Mouse (Mus musculus) thymus, adult 2 months (tissue): ENCODE measurements around the gene Gab1. TPM values are rescaled to one million over a fixed set of nuclear protein-coding genes. Genes with fewer than 3 reads are reported as not detected.

Experiments
- DNase-seq: peaks from one replicate; pipeline ENCODE4 v3.0.0; 2021
- H3K27ac ChIP-seq: fragments of 200-500 bp; 2 replicates; pipeline ENCODE4 v1.5.1; 2012; ENCODE audit warnings: low read length, control low read depth; ENCODE audit not compliant: control insufficient read depth, insufficient read depth
- H3K27me3 ChIP-seq: fragments of 200-500 bp; 2 replicates; pipeline ENCODE4 v1.6.1; 2012; ENCODE audit warnings: mild to moderate bottlenecking, low read length, moderate library complexity, mixed read lengths; ENCODE audit not compliant: control insufficient read depth, insufficient read depth
- H3K36me3 ChIP-seq: fragments of 200-500 bp; 2 replicates; pipeline ENCODE4 v1.6.1; 2012; ENCODE audit warnings: mild to moderate bottlenecking, low read length, moderate library complexity; ENCODE audit not compliant: control insufficient read depth, insufficient read depth
- H3K4me1 ChIP-seq: fragments of 200-500 bp; replicated peaks from 2 replicates; pipeline ENCODE4 v1.6.1; 2012; ENCODE audit warnings: low read length; ENCODE audit not compliant: control insufficient read depth, insufficient read depth
- H3K4me3 ChIP-seq: fragments of 200-500 bp; 2 replicates; pipeline ENCODE4 v1.5.1; 2012; ENCODE audit warnings: mild to moderate bottlenecking, low read length, control low read depth, moderate library complexity; ENCODE audit not compliant: control insufficient read depth, insufficient read depth
- CTCF ChIP-seq: fragments of 200-500 bp; IDR thresholded peaks from 2 replicates; pipeline ENCODE4 v1.5.1; 2012; ENCODE audit warnings: mild to moderate bottlenecking, control low read depth, low read length, moderate library complexity, borderline replicate concordance; ENCODE audit not compliant: control insufficient read depth, poor library complexity, insufficient read depth; ENCODE audit errors: extremely low read depth
- POLR2A ChIP-seq: fragments of 200-500 bp; IDR thresholded peaks from 2 replicates; pipeline ENCODE4 v1.6.1; 2012; ENCODE audit warnings: mild to moderate bottlenecking, low read length, control low read depth, moderate library complexity; ENCODE audit not compliant: control insufficient read depth, poor library complexity, insufficient read depth; ENCODE audit errors: extremely low read depth
- WGBS: fragments of 180-500 bp; shearing (Covaris S2); methylation state at CpG from one replicate; pipeline ENCODE4 v1.1.7; 2018; 5-methylcytosine and 5-hydroxymethylcytosine counted together
- polyA plus RNA-seq: library from polyadenylated mRNA; depleted of rRNA; stranded (reverse); fragments of >200 nt; gene quantifications from 2 replicates; pipeline ENCODE4 v1.2.3, GENCODE M21; 2012

The Gab1 gene
- polyA plus RNA-seq, 1 experiment, result 8.9 TPM

GRCm38 (mm10) chr8:80896026-80896425, 15.7 kb upstream of the Gab1 start:
- DNase-seq, result no peak
- no peak overlapping the region for H3K4me3 ChIP-seq
- H3K27me3 ChIP-seq, result no peaks in the 10 kb centered on the region
- H3K4me1 ChIP-seq, result no peaks in the 10 kb centered on the region
- 94% methylated on average over 5 of the region's 5 CpGs for WGBS
- H3K27ac ChIP-seq, result no peak overlapping the region; the same call in 1 of the 2 replicates
- no peak for TF ChIP-seq CTCF
- no peak for TF ChIP-seq POLR2A
- H3K36me3 ChIP-seq, result no peaks in the 10 kb centered on the region

GRCm38 (mm10) chr8:80895397-80895796, 15.1 kb upstream of the Gab1 start:
- no peak overlapping the region for H3K4me3 ChIP-seq
- TF ChIP-seq CTCF (no peak), POLR2A (no peak)
- 89% methylated on average over 6 of the region's 6 CpGs for WGBS
- no peak overlapping the region for H3K27ac ChIP-seq
- no peaks in the 10 kb centered on the region for H3K27me3 ChIP-seq
- H3K36me3 ChIP-seq, result no peaks in the 10 kb centered on the region
- DNase-seq, result no peak
- H3K4me1 ChIP-seq, result no peaks in the 10 kb centered on the region

GRCm38 (mm10) chr8:80894528-80894927, 14.2 kb upstream of the Gab1 start:
- DNase-seq, result no peak
- 89% methylated on average over 3 of the region's 3 CpGs for WGBS
- no peak overlapping the region for H3K27ac ChIP-seq

GRCm38 (mm10) chr8:80879426-80880195, 708 bp downstream of the Gab1 start:
- Histone ChIP-seq H3K27me3 (peaks cover 5% of the 10 kb centered on the region), H3K4me1 (peaks cover 7% of the 10 kb centered on the region; the same call in 1 of the 2 replicates), H3K36me3 (no peaks in the 10 kb centered on the region), H3K27ac (no peak overlapping the region), H3K4me3 (peak overlapping the region; percentile 38)
- peak; percentile 12 for DNase-seq
- TF ChIP-seq CTCF (no peak), POLR2A (no peak)
- 2% methylated on average over 89 of the region's 90 CpGs for WGBS

More at GRCm38 (mm10) chr8:80894528-80894927, 14.2 kb upstream of the Gab1 start:
- H3K36me3 ChIP-seq, result no peaks in the 10 kb centered on the region
- H3K4me1 ChIP-seq, result no peaks in the 10 kb centered on the region
- no peak for TF ChIP-seq CTCF
- TF ChIP-seq POLR2A, result no peak
- H3K27me3 ChIP-seq, result no peaks in the 10 kb centered on the region
- no peak overlapping the region for H3K4me3 ChIP-seq

- peak overlapping the region; percentile 38 for H3K4me3 ChIP-seq
- DNase-seq, result no peak
- 2% methylated on average over 26 of the region's 26 CpGs for WGBS
- peaks cover 5% of the 10 kb centered on the region for H3K27me3 ChIP-seq
- peaks cover 7% of the 10 kb centered on the region; the same call in 1 of the 2 replicates for H3K4me1 ChIP-seq
- no peaks in the 10 kb centered on the region for H3K36me3 ChIP-seq
- TF ChIP-seq CTCF (no peak), POLR2A (no peak)
- no peak overlapping the region; the same call in 1 of the 2 replicates for H3K27ac ChIP-seq
Observed at GRCm38 (mm10) chr8:80878801-80879425, 1.4 kb downstream of the Gab1 start.

- no peak for TF ChIP-seq CTCF
- TF ChIP-seq POLR2A, result no peak
- peaks cover 5% of the 10 kb centered on the region for H3K27me3 ChIP-seq
- no peak overlapping the region for H3K4me3 ChIP-seq
Observed at GRCm38 (mm10) chr8:80878146-80878545, 2.2 kb downstream of the Gab1 start.

GRCm38 (mm10) chr8:80875537-80875936, 4.8 kb downstream of the Gab1 start:
- no peak for DNase-seq

More at GRCm38 (mm10) chr8:80878146-80878545, 2.2 kb downstream of the Gab1 start:
- DNase-seq, result no peak
- peaks cover 7% of the 10 kb centered on the region; the same call in 1 of the 2 replicates for H3K4me1 ChIP-seq
- H3K27ac ChIP-seq, result no peak overlapping the region
- H3K36me3 ChIP-seq, result no peaks in the 10 kb centered on the region
- WGBS, result 75% methylated on average over 9 of the region's 9 CpGs

More at GRCm38 (mm10) chr8:80875537-80875936, 4.8 kb downstream of the Gab1 start:
- Histone ChIP-seq H3K27me3 (peaks cover 5% of the 10 kb centered on the region), H3K27ac (no peak overlapping the region), H3K36me3 (no peaks in the 10 kb centered on the region), H3K4me1 (peaks cover 4% of the 10 kb centered on the region; the same call in 1 of the 2 replicates), H3K4me3 (no peak overlapping the region)
- WGBS, result 96% methylated on average over 6 of the region's 6 CpGs
- no peak for TF ChIP-seq POLR2A
- TF ChIP-seq CTCF, result no peak
